Mouse (Mus musculus) Patski (cell line): Measurements from ENCODE around the gene Tmem169. TPM values are rescaled to one million over a fixed set of nuclear protein-coding genes. Genes with fewer than 3 reads are reported as not detected.

ENCODE experiments used
- ATAC-seq: fragments of 100-300 bp; one replicate; pipeline ENCODE4 v1.8.0; 2021
- CTCF ChIA-PET: fragments of 350-600 bp; sonication (Branson Sonifier 250); formaldehyde crosslinking; loops from one replicate; lab custom pipeline; 2022; ENCODE audit warnings: inconsistent platforms; lab: Charles Lee
- POLR2A ChIA-PET: fragments of 350-600 bp; sonication (Branson Sonifier 250); formaldehyde crosslinking; loops from one replicate; lab custom pipeline; 2022; ENCODE audit warnings: antibody characterized with exemption, inconsistent platforms; lab: Charles Lee
- DNase-seq: peaks from one replicate; pipeline ENCODE4 v3.0.0-alpha.2; 2011; ENCODE audit warnings: low read depth, low spot score
- H3K27me3 ChIP-seq: fragments of 371-371 bp; one replicate; pipeline ENCODE4 v1.5.1; 2021
- CTCF ChIP-seq: fragments of 100-300 bp; IDR thresholded peaks from one replicate; pipeline ENCODE4 v1.5.1; 2021
- in situ Hi-C: fragments of 300-500 bp; cut with MboI; formaldehyde crosslinking; loops from 3 replicates; pipeline ENCODE4 v1.11.1; 2018; ENCODE audit warnings: low pct_unique_long_range_greater_than_20kb, mixed read lengths
- polyA plus RNA-seq: library from polyadenylated mRNA; unstranded; gene quantifications from one replicate; pipeline ENCODE4 v1.2.3, GENCODE M21; 2021

The Tmem169 gene
- polyA plus RNA-seq, 1 experiment from 2014 or later = 1.4 TPM

DNA sequence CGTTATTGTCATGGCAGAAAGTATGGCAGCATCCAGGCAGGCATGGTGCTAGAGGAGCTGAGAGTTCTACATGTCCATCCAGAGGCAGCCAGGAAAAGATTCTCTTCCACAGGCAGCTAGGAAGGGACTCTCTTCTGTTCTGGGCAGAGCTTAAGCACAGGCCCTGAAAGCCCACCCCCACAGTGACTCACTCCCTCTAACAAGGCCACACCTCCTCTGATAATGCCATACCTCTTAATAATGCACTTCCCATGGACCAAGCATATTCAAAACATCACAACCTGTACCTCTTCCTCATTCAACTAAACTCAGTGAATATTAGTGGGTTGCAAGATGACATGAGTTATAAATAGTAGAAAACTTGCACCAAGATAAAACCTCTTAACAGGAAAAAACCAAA lies 32.4 kb upstream of the Tmem169 start:
- ATAC-seq (no peak), DNase-seq (no peak)
- ChIA-PET CTCF (no interaction called here), POLR2A (no interaction called here)
- H3K27me3 ChIP-seq = no peaks in the 10 kb centered on the region
- in situ Hi-C loops = no loop called here
- TF ChIP-seq CTCF = no peak

DNA sequence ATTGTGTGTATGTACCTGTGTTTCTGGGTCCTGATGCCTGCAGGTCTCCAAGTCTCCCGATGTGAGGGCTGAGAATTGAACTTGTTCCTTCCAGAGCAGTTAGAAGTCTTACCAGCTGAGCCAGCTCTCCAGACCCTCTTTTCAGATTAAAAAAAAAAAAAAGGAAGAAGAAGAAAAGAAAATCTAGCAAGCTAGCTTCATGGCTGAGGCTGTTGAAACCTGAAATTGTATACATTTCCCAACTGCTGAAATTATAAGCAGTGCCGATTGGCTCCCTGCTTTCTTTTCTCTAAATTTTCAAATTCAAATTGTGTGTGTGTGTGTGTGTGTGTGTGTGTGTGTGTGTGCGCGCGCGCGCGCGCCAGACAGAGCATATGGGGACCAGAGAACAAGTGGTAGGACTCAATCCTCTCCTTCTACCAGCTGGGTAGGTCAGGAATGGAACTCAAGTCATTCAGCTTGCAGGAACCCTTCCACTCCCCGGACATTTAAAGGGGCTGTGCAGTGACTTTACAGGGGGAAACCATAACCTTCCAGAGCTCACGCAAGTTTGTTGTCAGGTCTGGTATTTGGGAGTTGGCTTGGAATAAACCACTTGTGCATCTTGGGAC lies 30.2 kb upstream of the Tmem169 start:
- no peak for ATAC-seq
- ChIA-PET POLR2A (interaction anchor here (0.6 to 4.7 kb wide), 4 partner anchors 10 to 996 kb away, joined by 3 to 20 read pairs (median 4); no protein-coding TSS in a partner anchor), CTCF (no interaction called here)
- in situ Hi-C loops = no loop called here
- no peak for TF ChIP-seq CTCF
- DNase-seq = no peak
- H3K27me3 ChIP-seq = no peaks in the 10 kb centered on the region

DNA sequence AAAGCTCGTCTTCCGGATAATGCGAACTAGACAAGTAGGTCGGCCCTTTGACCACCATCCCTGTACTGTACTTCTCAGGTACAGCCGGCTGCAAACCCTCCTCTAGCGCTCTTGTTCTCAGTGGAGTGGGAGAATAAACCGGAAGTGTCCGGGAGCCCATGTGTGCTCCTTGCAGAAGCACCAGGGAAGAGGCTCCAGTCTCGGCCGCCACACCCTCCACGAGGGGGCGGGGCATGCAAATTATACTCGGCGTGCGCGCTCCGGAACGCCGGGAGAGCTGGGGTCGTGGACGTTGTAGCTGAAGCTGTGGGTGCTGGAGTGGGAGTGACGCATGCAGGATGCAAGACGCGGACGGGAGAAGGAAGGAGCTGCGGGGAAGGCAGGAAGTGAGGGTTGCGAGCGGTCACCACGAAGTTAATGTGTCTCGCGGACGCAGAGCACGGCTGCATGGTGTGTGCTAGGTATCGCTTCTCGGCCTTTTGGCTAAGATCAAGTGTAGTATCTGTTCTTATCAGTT lies 29.6 kb upstream of the Tmem169 start:
- ATAC-seq (peak; percentile 80), DNase-seq (peak; percentile 27)
- ChIA-PET POLR2A (interaction anchor here (0.6 to 4.7 kb wide), 3 partner anchors 11 to 346 kb away, joined by 3 to 20 read pairs (median 6); no protein-coding TSS in a partner anchor), CTCF (no interaction called here)
- in situ Hi-C loops = loop anchor here (5.0 kb wide), 1 partner anchor 53 kb away; the partner anchor contains the start of gene Xrcc5
- no peaks in the 10 kb centered on the region for H3K27me3 ChIP-seq
- TF ChIP-seq CTCF = no peak

DNA sequence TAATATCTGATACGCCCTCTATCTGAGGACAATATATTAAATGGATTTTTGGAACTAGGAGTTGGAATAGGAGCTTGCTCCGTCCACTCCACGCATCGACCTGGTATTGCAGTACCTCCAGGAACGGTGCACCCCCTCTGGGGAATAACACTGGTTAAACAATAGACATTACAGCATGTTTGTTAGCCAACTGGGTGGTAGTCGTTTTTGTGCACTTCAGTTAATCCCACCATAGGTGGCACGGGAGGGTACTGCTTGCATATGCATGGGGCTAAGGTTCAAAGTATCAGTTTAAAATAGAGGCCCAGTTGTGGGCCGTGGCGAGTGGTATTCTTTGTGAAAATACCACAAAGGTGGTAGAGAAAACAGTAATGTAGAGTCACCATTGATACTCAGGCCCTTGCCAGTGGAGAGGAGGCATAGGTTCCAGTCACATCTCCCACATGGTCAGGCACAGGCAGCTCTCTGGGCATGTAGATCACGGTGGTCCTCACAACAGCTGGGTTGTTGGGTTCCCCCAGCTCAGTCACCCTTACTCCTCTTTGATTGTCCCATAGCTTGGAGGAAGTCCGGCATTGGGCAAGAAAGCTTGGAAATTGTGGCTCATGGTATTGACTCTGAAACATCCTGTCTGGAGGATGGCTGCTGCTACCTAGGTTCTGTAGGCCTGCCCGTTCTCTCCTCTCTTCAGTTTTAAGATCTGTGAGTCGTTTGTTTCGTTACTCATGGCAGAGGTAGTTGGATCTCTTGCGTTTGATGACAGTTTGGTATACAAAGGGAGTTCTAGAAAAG lies 28.9 kb upstream of the Tmem169 start:
- no peaks in the 10 kb centered on the region for H3K27me3 ChIP-seq
- ChIA-PET CTCF (no interaction called here), POLR2A (interaction anchor here (1.2 to 4.7 kb wide), 4 partner anchors 11 to 29 kb away, joined by 3 to 20 read pairs (median 6); partner anchors contain the start of genes Pecr and Tmem169)
- in situ Hi-C loops = loop anchor here (5.0 kb wide), 1 partner anchor 52 kb away; the partner anchor contains the start of gene Xrcc5
- ATAC-seq (peak; percentile 75), DNase-seq (peak; percentile 31)
- no peak for TF ChIP-seq CTCF

DNA sequence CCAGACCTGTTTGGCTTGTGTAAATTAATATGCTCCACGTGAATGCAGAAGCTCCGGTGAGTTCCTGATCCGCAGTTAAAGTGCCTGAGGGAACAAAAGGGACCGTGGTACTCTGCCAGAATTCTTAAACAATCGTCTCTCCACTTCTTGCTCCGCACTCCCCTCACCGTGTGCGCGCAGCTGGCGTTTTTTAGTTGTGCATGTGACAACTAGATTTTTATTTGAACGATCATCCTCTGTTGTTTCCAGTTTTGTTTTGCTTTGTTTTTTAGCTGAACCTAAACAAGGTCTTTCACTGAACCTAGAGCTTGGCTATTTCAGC lies 28.4 kb upstream of the Tmem169 start:
- in situ Hi-C loops = loop anchor here (5.0 kb wide), 1 partner anchor 51 kb away; the partner anchor contains the start of gene Xrcc5
- H3K27me3 ChIP-seq = no peaks in the 10 kb centered on the region
- no peak for TF ChIP-seq CTCF
- ChIA-PET POLR2A (interaction anchor here (1.2 to 4.7 kb wide), 4 partner anchors 10 to 28 kb away, joined by 3 to 20 read pairs (median 6); partner anchors contain the start of genes Pecr and Tmem169), CTCF (no interaction called here)
- ATAC-seq (no peak), DNase-seq (no peak)

DNA sequence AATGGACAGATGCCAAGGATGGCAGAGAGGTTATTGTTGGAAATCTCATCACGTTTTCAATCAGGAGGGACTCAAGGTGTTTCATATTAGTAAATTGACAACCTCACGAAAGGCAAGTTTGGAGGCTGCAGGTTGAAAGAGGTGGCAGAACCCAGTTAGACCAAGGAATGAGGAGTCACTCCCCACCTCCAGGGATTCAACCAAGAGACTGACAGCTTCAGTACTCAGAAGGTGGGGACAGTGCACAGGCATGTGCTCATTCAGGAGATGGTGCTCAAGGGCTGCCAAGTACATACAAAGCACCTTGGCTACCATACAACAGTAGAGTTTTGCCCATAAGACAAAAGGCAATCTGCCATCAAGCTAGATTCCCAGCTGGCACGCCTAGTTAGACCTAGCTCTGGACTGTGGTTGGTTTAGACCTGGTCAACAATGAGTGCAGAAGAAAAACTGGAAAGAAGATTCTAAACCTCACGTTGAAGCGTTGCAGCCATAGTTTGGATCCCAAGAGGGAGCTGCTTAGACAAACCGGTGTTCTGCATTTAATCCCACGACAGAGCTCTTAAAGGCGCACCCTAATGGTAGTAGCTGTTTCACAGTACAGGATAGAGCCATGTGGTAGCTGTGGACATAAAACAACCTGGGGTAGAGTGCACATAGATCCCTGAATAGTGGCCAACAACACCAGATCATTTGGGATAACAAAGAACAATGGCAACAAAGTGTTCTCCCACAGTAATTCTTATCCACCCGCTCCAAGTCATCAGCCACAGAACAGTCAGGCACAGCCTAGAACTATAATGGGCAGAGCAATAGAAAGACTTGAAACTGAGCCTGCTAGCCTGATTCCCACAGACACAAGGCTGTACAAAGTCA lies 27.6 kb upstream of the Tmem169 start:
- ChIA-PET CTCF (interaction anchor here (1.1 to 1.3 kb wide), 3 partner anchors 16 to 30 kb away, joined by 3 read pairs; no protein-coding TSS in a partner anchor), POLR2A (interaction anchor here (1.1 to 4.7 kb wide), 4 partner anchors 9 to 52 kb away, joined by 3 to 20 read pairs (median 4); partner anchors contain the start of genes Pecr and Tmem169)
- in situ Hi-C loops = loop anchor here (5.0 kb wide), 1 partner anchor 51 kb away; the partner anchor contains the start of gene Xrcc5
- no peaks in the 10 kb centered on the region for H3K27me3 ChIP-seq
- no peak for DNase-seq
- TF ChIP-seq CTCF = no peak
- no peak for ATAC-seq

DNA sequence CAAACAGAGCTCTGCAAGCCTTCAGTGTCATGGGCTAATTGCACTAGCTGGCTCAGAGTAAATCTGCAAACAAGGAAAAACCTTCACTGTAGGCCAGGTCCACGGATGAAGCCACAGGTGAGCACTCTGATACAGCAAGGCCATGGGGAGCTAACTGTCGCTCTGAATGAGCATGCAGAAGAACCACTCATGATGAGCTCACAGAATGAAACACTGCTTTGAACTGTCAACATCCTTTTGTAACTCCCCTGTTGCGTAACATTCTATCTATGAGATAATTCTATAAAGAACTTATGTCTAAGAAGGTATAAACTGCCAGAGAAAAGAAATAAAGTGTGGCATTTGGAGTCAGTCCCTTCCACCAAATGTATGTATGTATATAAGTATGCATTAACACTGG lies 21.1 kb upstream of the Tmem169 start:
- H3K27me3 ChIP-seq = no peaks in the 10 kb centered on the region
- ATAC-seq (no peak), DNase-seq (no peak)
- CTCF ChIA-PET = interaction anchor here (0.7 kb wide), 1 partner anchor 43 kb away, joined by 3 read pairs; no protein-coding TSS in a partner anchor
- POLR2A ChIA-PET = no interaction called here
- in situ Hi-C loops = no loop called here
- no peak for TF ChIP-seq CTCF

DNA sequence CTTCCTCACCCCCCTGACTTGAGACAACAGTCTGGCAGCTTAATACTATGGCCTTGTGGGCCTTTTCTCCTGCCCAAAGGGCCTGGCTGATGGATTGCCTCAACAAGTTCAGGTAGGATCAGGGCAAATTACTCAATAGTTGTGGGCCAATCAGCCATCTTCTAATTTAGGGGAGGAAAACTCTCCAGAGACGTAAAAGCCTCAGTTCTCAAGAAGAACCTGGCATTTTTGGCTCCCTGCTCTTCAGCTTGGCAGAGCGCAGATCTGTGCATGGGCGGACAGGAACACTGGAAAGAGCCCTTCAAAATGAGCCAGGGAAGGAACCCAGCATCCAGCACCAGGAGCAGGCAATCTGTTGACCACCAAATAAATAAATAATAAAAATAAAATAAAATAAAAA lies 6.1 kb upstream of the Tmem169 start:
- DNase-seq = no peak
- POLR2A ChIA-PET = no interaction called here
- in situ Hi-C loops = no loop called here

DNA sequence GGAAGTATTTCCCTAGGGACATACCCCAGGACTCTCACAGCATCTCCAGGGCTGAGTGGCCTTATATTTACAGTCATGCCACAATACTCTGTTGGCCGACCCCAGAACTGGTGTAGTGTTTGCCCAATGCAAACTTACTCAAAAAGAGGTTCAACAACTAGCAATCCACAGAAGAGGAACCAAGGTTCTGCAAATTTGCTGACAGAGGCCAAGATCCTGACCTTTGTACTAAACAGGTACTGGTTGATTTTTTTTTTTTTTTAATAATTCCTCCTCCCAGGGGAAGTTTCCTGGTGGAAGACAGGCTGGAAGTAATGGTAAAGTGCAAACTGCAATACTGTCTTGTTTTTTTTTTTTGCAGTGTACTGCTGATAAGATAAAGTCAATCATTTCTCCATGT lies 1.6 kb upstream of the Tmem169 start:
- in situ Hi-C loops = no loop called here
- ATAC-seq (no peak), DNase-seq (no peak)
- TF ChIP-seq CTCF = no peak
- ChIA-PET POLR2A (interaction anchor here (0.6 to 0.7 kb wide), 2 partner anchors 15 to 468 kb away, joined by 3 to 4 read pairs; no protein-coding TSS in a partner anchor), CTCF (no interaction called here)
- no peaks in the 10 kb centered on the region for H3K27me3 ChIP-seq

More for the DNA sequence above, 6.1 kb upstream of the Tmem169 start:
- H3K27me3 ChIP-seq = no peaks in the 10 kb centered on the region
- ATAC-seq = no peak
- CTCF ChIA-PET = interaction anchor here (1.3 to 2.0 kb wide), 2 partner anchors 10 to 13 kb away, joined by 4 to 6 read pairs; no protein-coding TSS in a partner anchor
- no peak for TF ChIP-seq CTCF
